Mouse (Mus musculus) limb, embryonic 12.5 days (tissue): ENCODE results near the gene Hoxc10. TPM values are rescaled to one million over a fixed set of nuclear protein-coding genes. Genes with fewer than 3 reads are reported as not detected.

Experiments used
- ATAC-seq: fragments of 200-750 bp; cut with Nextera tagmentation; 2 replicates; pipeline ENCODE4 v1.8.0; 2017; ENCODE audit warnings: low read depth, moderate TSS enrichment; ENCODE audit not compliant: insufficient number of reproducible peaks, insufficient read depth, low FRiP score, low TSS enrichment
- H3K27ac ChIP-seq: fragments of 300-500 bp; sonication (generic); 2 replicates; pipeline ENCODE4 v1.5.1; 2016; ENCODE audit warnings: mild to moderate bottlenecking, moderate library complexity
- H3K27me3 ChIP-seq: fragments of 300-500 bp; sonication (generic); 2 replicates; pipeline ENCODE4 v1.6.1; 2016; ENCODE audit warnings: mild to moderate bottlenecking, moderate library complexity
- H3K36me3 ChIP-seq: fragments of 300-500 bp; sonication (generic); 2 replicates; pipeline ENCODE4 v1.6.1; 2016; ENCODE audit warnings: mild to moderate bottlenecking, moderate library complexity
- H3K4me1 ChIP-seq: fragments of 300-500 bp; sonication (generic); replicated peaks from 2 replicates; pipeline ENCODE4 v1.6.1; 2016
- H3K4me2 ChIP-seq: fragments of 300-500 bp; sonication (generic); 2 replicates; pipeline ENCODE4 v1.6.1; 2016; ENCODE audit warnings: mild to moderate bottlenecking, moderate library complexity
- H3K4me3 ChIP-seq: fragments of 300-500 bp; sonication (generic); replicated peaks from 2 replicates; pipeline ENCODE4 v1.5.1; 2016; ENCODE audit warnings: mild to moderate bottlenecking
- H3K9ac ChIP-seq: fragments of 300-500 bp; sonication (generic); replicated peaks from 2 replicates; pipeline ENCODE4 v1.6.1; 2016; ENCODE audit warnings: mild to moderate bottlenecking, moderate library complexity
- H3K9me3 ChIP-seq: fragments of 300-500 bp; sonication (generic); 2 replicates; pipeline ENCODE4 v1.6.1; 2016; ENCODE audit warnings: mild to moderate bottlenecking, moderate library complexity
- WGBS: fragments of 180-500 bp; shearing (Covaris S2); methylation state at CpG from one replicate; pipeline ENCODE4 v1.1.7; 2016; 5-methylcytosine and 5-hydroxymethylcytosine counted together
- polyA plus RNA-seq: library from polyadenylated mRNA; unstranded; fragments of >200 nt; fragmentation: Nextera tagmentation; extraction: Ambion mirVana; gene quantifications from 2 replicates; pipeline ENCODE4 v1.2.1, GENCODE M21; 2016

Gene Hoxc10
- polyA plus RNA-seq, 1 experiment from 2014 or later = 21.2 TPM

GRCm38 (mm10) chr15:103005308-103005707, 38.7 kb downstream of the Hoxc10 start:
- H3K9ac ChIP-seq = peak overlapping the region; percentile 27; the same call in 1 of the 2 replicates
- H3K27me3 ChIP-seq = peaks cover 94% of the 10 kb centered on the region
- H3K36me3 ChIP-seq = no peaks in the 10 kb centered on the region
- peak overlapping the region; percentile 19 for H3K4me3 ChIP-seq
- H3K9me3 ChIP-seq = no peaks in the 10 kb centered on the region
- WGBS = under 1% methylated on average over 17 of the region's 17 CpGs
- peak overlapping the region; percentile 45 for H3K4me2 ChIP-seq
- peaks cover 62% of the 10 kb centered on the region for H3K4me1 ChIP-seq
- H3K27ac ChIP-seq = 0 out of 2 replicates have a peak overlapping the region, but pooled peaks have one; percentile 37
- no peak for ATAC-seq

GRCm38 (mm10) chr15:103005797-103006196, 39.2 kb downstream of the Hoxc10 start:
- no peaks in the 10 kb centered on the region for H3K36me3 ChIP-seq
- H3K4me2 ChIP-seq = peak overlapping the region; percentile 45
- peaks cover 94% of the 10 kb centered on the region for H3K27me3 ChIP-seq
- no peak for ATAC-seq
- 0 out of 2 replicates have a peak overlapping the region, but pooled peaks have one; percentile 37 for H3K27ac ChIP-seq
- peaks cover 62% of the 10 kb centered on the region for H3K4me1 ChIP-seq
- no peaks in the 10 kb centered on the region for H3K9me3 ChIP-seq
- 3% methylated on average over 5 of the region's 5 CpGs for WGBS
- H3K4me3 ChIP-seq = peak overlapping the region; percentile 19
- H3K9ac ChIP-seq = peak overlapping the region; percentile 27; the same call in 1 of the 2 replicates

- Histone ChIP-seq H3K9ac (0 out of 2 replicates have a peak overlapping the region, but pooled peaks have one; percentile 27), H3K27me3 (peaks cover 94% of the 10 kb centered on the region), H3K4me2 (peak overlapping the region; percentile 45; the same call in 1 of the 2 replicates), H3K4me3 (no peak overlapping the region), H3K4me1 (peaks cover 62% of the 10 kb centered on the region), H3K9me3 (no peaks in the 10 kb centered on the region), H3K36me3 (no peaks in the 10 kb centered on the region), H3K27ac (no peak overlapping the region)
- no peak for ATAC-seq
- 3% methylated on average over 1 of the region's 1 CpGs for WGBS
These were observed 39.7 kb downstream of the Hoxc10 start for GRCm38 (mm10) chr15:103006326-103006725.

GRCm38 (mm10) chr15:103009265-103010111, 42.9 kb downstream of the Hoxc10 start:
- Histone ChIP-seq H3K27me3 (peaks cover 94% of the 10 kb centered on the region), H3K4me2 (peak overlapping the region; percentile 46), H3K4me3 (peak overlapping the region; percentile 29), H3K9ac (peak overlapping the region; percentile 44; the same call in 1 of the 2 replicates), H3K9me3 (no peaks in the 10 kb centered on the region), H3K27ac (peak overlapping the region; percentile 53), H3K36me3 (no peaks in the 10 kb centered on the region), H3K4me1 (peaks cover 65% of the 10 kb centered on the region)
- no peak for ATAC-seq
- WGBS = 1% methylated on average over 27 of the region's 27 CpGs

- Histone ChIP-seq H3K27me3 (peaks cover 95% of the 10 kb centered on the region), H3K4me1 (peaks cover 71% of the 10 kb centered on the region), H3K36me3 (no peaks in the 10 kb centered on the region), H3K4me3 (peak overlapping the region; percentile 29), H3K9ac (peak overlapping the region; percentile 47), H3K27ac (peak overlapping the region; percentile 53; the same call in 1 of the 2 replicates), H3K4me2 (peak overlapping the region; percentile 46), H3K9me3 (no peaks in the 10 kb centered on the region)
- under 1% methylated on average over 31 of the region's 31 CpGs for WGBS
- no peak for ATAC-seq
These were observed 43.7 kb downstream of the Hoxc10 start for GRCm38 (mm10) chr15:103010112-103010846.

- ATAC-seq = no peak
- H3K9me3 ChIP-seq = no peaks in the 10 kb centered on the region
- peak overlapping the region; percentile 47; the same call in 1 of the 2 replicates for H3K9ac ChIP-seq
- no peak overlapping the region for H3K27ac ChIP-seq
- peaks cover 70% of the 10 kb centered on the region for H3K4me1 ChIP-seq
- no peaks in the 10 kb centered on the region for H3K36me3 ChIP-seq
- peak overlapping the region; percentile 29 for H3K4me3 ChIP-seq
- peak overlapping the region; percentile 46 for H3K4me2 ChIP-seq
- H3K27me3 ChIP-seq = peaks cover 95% of the 10 kb centered on the region
- WGBS = 4% methylated on average over 28 of the region's 28 CpGs
These were observed 44.4 kb downstream of the Hoxc10 start for GRCm38 (mm10) chr15:103010847-103011555.

- H3K4me1 ChIP-seq = peaks cover 67% of the 10 kb centered on the region
- peak overlapping the region; percentile 19; the same call in 1 of the 2 replicates for H3K4me3 ChIP-seq
- H3K36me3 ChIP-seq = no peaks in the 10 kb centered on the region
- no peak for ATAC-seq
- no peaks in the 10 kb centered on the region for H3K9me3 ChIP-seq
- H3K9ac ChIP-seq = 0 out of 2 replicates have a peak overlapping the region, but pooled peaks have one; percentile 40
- H3K27me3 ChIP-seq = peaks cover 96% of the 10 kb centered on the region
- WGBS = 6% methylated on average over 26 of the region's 26 CpGs
- no peak overlapping the region for H3K27ac ChIP-seq
- peak overlapping the region; percentile 32 for H3K4me2 ChIP-seq
These were observed 45.4 kb downstream of the Hoxc10 start for GRCm38 (mm10) chr15:103011928-103012486.

- Histone ChIP-seq H3K4me3 (peak overlapping the region; percentile 34; the same call in 1 of the 2 replicates), H3K27ac (no peak overlapping the region), H3K9me3 (no peaks in the 10 kb centered on the region), H3K4me1 (peaks cover 76% of the 10 kb centered on the region), H3K27me3 (peaks cover 98% of the 10 kb centered on the region), H3K9ac (no peak overlapping the region), H3K36me3 (no peaks in the 10 kb centered on the region), H3K4me2 (peak overlapping the region; percentile 55)
- ATAC-seq = no peak
- WGBS = 5% methylated on average over 17 of the region's 17 CpGs
These were observed 46.8 kb downstream of the Hoxc10 start for GRCm38 (mm10) chr15:103013238-103013984.

GRCm38 (mm10) chr15:103014166-103015008, 47.8 kb downstream of the Hoxc10 start:
- Histone ChIP-seq H3K27ac (peak overlapping the region; percentile 83; the same call in 1 of the 2 replicates), H3K36me3 (no peaks in the 10 kb centered on the region), H3K9me3 (no peaks in the 10 kb centered on the region), H3K4me3 (peak overlapping the region; percentile 34), H3K27me3 (peaks cover 98% of the 10 kb centered on the region), H3K9ac (peak overlapping the region; percentile 42), H3K4me1 (peaks cover 82% of the 10 kb centered on the region), H3K4me2 (peak overlapping the region; percentile 55)
- WGBS = under 1% methylated on average over 45 of the region's 57 CpGs
- peak; percentile 70 for ATAC-seq
